Mouse (Mus musculus): ENCODE measurements around the gene Mb. TPM values are rescaled to one million over a fixed set of nuclear protein-coding genes. Genes with fewer than 3 reads are reported as not detected.

Gene Mb
- polyA plus RNA-seq, 1 experiment from 2014 or later: 0.37 TPM

DNA sequence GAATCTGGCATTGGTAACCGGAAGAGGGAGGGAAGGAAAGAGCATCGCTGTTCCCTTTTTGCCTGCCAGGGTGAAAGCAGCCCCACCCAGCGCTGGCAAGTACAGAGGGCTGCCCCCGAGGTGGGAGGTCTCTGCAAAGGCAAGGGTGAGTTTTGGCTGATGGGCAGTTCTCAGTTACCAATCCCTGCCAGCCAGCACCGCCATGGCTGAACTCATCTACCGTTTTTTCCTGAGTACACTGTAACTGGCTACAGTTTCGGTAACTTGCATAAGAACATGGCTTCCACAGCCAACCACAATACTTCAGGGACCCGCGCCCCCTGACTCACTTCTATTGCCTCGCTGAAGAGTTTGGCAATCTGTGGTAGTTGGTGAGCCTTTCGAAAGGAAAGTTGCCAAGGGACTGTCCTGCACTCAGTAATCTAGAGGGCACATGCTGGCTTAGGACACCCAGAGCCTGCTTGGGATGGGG, 29.5 kb upstream of the Mb start:
- H3K36me3 ChIP-seq (replicated peaks): no peaks in the 10 kb centered on the region
- 62% methylated on average over 11 of the region's 11 CpGs for WGBS (ENCODE audit: insufficient replicate concordance)
- no peaks in the 10 kb centered on the region; the same call in 1 of the 2 replicates for H3K4me1 ChIP-seq (replicated peaks)
- no peak overlapping the region for H3K4me3 ChIP-seq (replicated peaks)
- no peak overlapping the region for H3K4me2 ChIP-seq
- no peaks in the 10 kb centered on the region for H3K9me3 ChIP-seq (replicated peaks)
- H3K27ac ChIP-seq (replicated peaks): no peak overlapping the region
- ATAC-seq (ENCODE audit: insufficient read depth): no peak
- H3K27me3 ChIP-seq: no peaks in the 10 kb centered on the region
- no peak overlapping the region for H3K9ac ChIP-seq

DNA sequence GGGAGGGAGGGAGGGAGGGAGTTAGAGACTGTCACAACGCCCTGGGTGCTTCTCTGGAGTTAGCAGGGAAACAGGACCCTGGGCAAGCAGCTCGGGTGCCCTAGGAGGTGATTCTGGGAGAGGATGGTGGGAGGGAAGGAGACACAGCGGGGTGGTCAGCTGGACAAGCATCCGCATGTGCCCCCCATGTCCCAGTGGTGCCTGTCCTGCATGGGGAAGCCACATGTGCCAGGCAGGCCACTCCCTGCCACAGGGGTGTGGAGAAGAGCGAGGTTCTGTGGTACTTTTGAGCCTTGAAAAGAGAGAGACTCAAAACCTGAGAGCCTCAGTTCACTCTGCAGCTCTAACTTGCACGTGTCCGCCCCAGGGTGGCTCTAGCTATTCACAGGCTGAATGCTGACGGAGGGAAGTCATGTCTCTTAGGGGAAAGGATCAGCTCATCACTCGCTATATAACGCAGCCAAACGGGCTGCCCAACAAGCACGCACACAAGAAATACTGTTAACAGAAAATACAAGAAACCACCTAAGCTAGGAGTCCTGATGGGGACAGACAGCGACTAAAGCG, 28.9 kb upstream of the Mb start:
- Histone ChIP-seq H3K27me3 (no peaks in the 10 kb centered on the region), H3K27ac (replicated peaks) (no peak overlapping the region), H3K9ac (no peak overlapping the region), H3K36me3 (replicated peaks) (no peaks in the 10 kb centered on the region), H3K4me1 (replicated peaks) (no peaks in the 10 kb centered on the region; the same call in 1 of the 2 replicates), H3K4me2 (no peak overlapping the region), H3K4me3 (replicated peaks) (no peak overlapping the region), H3K9me3 (replicated peaks) (no peaks in the 10 kb centered on the region)
- 64% methylated on average over 14 of the region's 14 CpGs for WGBS (ENCODE audit: insufficient replicate concordance)
- no peak for ATAC-seq (ENCODE audit: insufficient read depth)

DNA sequence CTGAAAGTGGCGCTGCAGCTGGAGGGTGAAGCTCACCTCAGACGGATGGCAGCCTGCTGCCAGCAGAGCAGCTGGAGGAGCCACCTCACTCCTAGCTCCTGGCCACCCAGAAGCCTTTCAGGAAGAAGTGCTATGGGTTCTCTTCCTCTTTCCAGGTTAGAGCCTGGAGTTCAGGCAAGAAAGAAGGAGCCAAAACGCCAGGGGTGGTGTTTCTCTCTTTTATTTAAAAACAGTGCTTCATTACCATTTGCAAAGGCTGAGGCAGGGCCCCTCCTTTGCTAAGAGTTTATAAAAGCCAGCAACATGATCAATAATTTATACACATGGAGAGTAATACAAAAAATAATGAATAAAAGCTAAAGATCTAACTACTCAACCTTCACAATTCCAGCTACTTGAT, 28.3 kb upstream of the Mb start:
- Histone ChIP-seq H3K27ac (replicated peaks) (0 out of 2 replicates have a peak overlapping the region, but pooled peaks have one; percentile 14), H3K27me3 (no peaks in the 10 kb centered on the region), H3K36me3 (replicated peaks) (no peaks in the 10 kb centered on the region), H3K4me3 (replicated peaks) (no peak overlapping the region), H3K4me1 (replicated peaks) (no peaks in the 10 kb centered on the region; the same call in 1 of the 2 replicates), H3K9me3 (replicated peaks) (no peaks in the 10 kb centered on the region), H3K4me2 (no peak overlapping the region), H3K9ac (no peak overlapping the region)
- 46% methylated on average over 3 of the region's 3 CpGs for WGBS (ENCODE audit: insufficient replicate concordance)
- ATAC-seq (ENCODE audit: insufficient read depth): no peak

DNA sequence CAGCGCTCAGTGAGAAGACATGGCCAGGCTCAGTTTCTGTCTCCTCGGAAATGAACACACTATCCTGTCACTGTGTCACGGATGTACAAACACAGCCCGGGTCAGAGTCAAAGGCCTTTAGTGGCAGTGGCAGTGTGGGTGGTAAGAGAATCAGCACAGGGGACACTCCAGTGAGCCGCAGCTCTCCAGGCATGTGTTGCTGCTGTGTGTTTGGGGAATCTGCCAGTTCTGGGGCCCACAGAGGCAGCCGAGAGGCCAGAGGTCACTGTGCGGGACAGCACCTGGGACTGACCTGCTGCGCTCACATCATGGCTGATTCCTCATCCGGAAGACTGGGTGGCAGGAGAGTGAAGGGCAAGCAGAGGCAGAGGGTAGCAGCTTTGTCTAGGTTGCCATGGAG, 27.4 kb upstream of the Mb start:
- WGBS (ENCODE audit: insufficient replicate concordance): 61% methylated on average over 9 of the region's 9 CpGs
- Histone ChIP-seq H3K9ac (no peak overlapping the region), H3K4me3 (replicated peaks) (no peak overlapping the region), H3K4me2 (no peak overlapping the region), H3K27ac (replicated peaks) (peak overlapping the region; percentile 15; the same call in 1 of the 2 replicates), H3K9me3 (replicated peaks) (no peaks in the 10 kb centered on the region), H3K27me3 (no peaks in the 10 kb centered on the region), H3K36me3 (replicated peaks) (no peaks in the 10 kb centered on the region), H3K4me1 (replicated peaks) (no peaks in the 10 kb centered on the region; the same call in 1 of the 2 replicates)
- peak; percentile 81 for ATAC-seq (ENCODE audit: insufficient read depth)

DNA sequence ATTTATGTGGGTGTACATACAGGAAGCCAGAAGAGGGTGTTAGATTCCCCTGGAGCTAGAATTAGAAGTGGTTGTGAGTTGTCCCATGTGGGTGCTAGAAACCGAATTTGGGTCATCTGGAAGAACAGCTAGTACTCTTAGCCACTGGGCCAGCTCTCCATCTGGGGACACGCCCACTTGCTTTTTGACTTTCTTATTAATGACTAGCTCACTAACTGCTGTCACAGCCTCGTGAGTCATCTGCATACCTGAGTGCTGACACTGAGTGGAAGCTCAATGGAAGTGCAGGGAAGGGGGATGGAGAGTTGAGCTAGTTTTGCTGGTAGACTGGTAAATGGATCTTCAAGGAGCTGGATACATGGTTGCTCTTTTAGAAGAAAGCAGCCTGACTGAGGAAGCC, 26.1 kb upstream of the Mb start:
- 40% methylated on average over 3 of the region's 3 CpGs for WGBS (ENCODE audit: insufficient replicate concordance)
- no peak for ATAC-seq (ENCODE audit: insufficient read depth)
- peaks cover 11% of the 10 kb centered on the region for H3K4me1 ChIP-seq (replicated peaks)
- no peak overlapping the region for H3K4me3 ChIP-seq (replicated peaks)
- H3K4me2 ChIP-seq: no peak overlapping the region
- H3K9me3 ChIP-seq (replicated peaks): no peaks in the 10 kb centered on the region
- H3K9ac ChIP-seq: no peak overlapping the region
- no peak overlapping the region for H3K27ac ChIP-seq (replicated peaks)
- no peaks in the 10 kb centered on the region; the same call in 1 of the 2 replicates for H3K27me3 ChIP-seq
- H3K36me3 ChIP-seq (replicated peaks): no peaks in the 10 kb centered on the region

DNA sequence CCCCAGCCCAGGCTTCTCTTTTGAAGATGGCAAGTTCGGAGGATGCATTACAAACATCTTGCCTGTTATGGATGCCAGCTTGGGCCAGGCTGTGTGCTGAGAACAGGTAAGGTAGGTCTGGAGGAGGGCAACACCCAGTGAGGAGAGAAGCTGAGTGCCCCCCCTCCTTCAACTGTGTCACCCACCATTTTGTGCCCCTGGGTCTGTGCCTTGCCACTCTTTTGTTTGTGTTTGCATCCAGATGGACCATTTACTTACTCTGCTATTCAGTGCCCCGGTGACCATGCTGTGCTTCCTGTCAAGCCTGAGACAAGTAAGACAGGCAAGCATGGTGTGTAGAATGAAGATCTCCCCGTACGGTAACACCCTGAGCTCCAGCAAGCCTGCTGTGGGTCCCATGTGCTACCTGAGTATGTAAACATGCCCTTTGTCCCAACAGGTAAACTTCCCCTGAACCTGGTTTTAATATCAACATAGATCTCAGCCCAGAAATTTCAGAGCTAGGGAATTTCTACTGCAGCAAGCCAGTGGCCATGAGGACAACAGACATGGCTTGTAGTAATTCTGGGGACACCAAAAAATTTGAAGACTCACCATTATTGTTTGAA, 22.2 kb upstream of the Mb start:
- Histone ChIP-seq H3K4me1 (replicated peaks) (peaks cover 14% of the 10 kb centered on the region), H3K36me3 (replicated peaks) (no peaks in the 10 kb centered on the region), H3K9ac (no peak overlapping the region), H3K4me3 (replicated peaks) (no peak overlapping the region), H3K9me3 (replicated peaks) (no peaks in the 10 kb centered on the region), H3K27me3 (no peaks in the 10 kb centered on the region; the same call in 1 of the 2 replicates), H3K4me2 (no peak overlapping the region), H3K27ac (replicated peaks) (0 out of 2 replicates have a peak overlapping the region, but pooled peaks have one; percentile 2)
- no peak for ATAC-seq (ENCODE audit: insufficient read depth)
- WGBS (ENCODE audit: insufficient replicate concordance): 62% methylated on average over 4 of the region's 4 CpGs

DNA sequence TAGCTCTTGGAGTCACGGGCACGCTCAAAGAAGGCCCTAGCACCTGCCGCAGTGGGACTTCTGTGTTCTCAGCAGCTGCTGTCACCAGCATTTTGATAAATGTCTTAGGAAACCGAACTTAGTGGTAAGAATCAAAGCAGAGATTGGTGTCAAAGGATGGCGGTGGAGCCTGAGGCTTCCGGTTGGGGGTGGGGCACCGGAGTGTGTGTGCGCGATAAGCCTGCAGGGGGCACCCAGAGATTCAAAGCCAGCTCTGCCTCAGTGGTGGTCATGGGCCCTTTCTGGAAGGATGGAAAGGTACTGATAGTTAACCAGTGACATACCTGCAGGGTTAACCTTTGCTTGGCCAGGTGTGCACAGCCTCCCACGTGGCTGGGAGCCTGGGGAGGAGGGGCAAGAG, 21.0 kb upstream of the Mb start:
- H3K4me1 ChIP-seq (replicated peaks): peaks cover 14% of the 10 kb centered on the region
- no peak overlapping the region for H3K4me3 ChIP-seq (replicated peaks)
- H3K9ac ChIP-seq: no peak overlapping the region
- 0 out of 2 replicates have a peak overlapping the region, but pooled peaks have one; percentile 2 for H3K4me2 ChIP-seq
- H3K27me3 ChIP-seq: no peaks in the 10 kb centered on the region; the same call in 1 of the 2 replicates
- no peaks in the 10 kb centered on the region for H3K9me3 ChIP-seq (replicated peaks)
- ATAC-seq (ENCODE audit: insufficient read depth): no peak
- H3K36me3 ChIP-seq (replicated peaks): no peaks in the 10 kb centered on the region
- 4% methylated on average over 10 of the region's 10 CpGs for WGBS (ENCODE audit: insufficient replicate concordance)
- no peak overlapping the region for H3K27ac ChIP-seq (replicated peaks)

DNA sequence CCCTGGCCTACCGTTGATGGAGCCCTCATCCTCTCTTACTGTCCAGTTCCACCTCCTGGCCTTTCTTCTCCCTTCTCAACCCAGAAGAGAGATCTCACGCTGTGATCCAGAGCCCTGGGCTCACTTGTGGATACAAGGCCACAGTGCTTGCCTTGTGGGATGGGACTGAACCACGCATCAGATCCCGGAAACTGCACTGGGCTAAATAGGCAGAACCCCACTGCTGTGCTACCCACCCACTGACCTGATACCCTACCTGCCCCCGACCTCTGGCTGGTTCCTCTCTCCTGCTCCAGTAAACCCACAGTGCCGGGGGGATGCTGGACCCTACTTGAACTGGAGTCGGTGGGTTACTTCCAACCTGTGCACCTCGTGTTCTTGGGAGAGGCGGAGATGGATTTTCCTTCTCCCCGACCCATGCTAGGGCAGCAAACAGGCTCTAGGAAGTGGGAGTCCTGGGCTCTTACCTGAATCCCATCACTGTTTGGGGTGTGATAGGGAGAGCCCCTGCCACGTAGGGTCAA, 20.3 kb upstream of the Mb start:
- no peak for ATAC-seq (ENCODE audit: insufficient read depth)
- H3K36me3 ChIP-seq (replicated peaks): no peaks in the 10 kb centered on the region
- H3K9me3 ChIP-seq (replicated peaks): no peaks in the 10 kb centered on the region
- no peak overlapping the region for H3K9ac ChIP-seq
- no peak overlapping the region for H3K4me3 ChIP-seq (replicated peaks)
- H3K27ac ChIP-seq (replicated peaks): no peak overlapping the region
- peaks cover 14% of the 10 kb centered on the region for H3K4me1 ChIP-seq (replicated peaks)
- 62% methylated on average over 11 of the region's 11 CpGs for WGBS (ENCODE audit: insufficient replicate concordance)
- H3K27me3 ChIP-seq: no peaks in the 10 kb centered on the region; the same call in 1 of the 2 replicates
- H3K4me2 ChIP-seq: no peak overlapping the region

DNA sequence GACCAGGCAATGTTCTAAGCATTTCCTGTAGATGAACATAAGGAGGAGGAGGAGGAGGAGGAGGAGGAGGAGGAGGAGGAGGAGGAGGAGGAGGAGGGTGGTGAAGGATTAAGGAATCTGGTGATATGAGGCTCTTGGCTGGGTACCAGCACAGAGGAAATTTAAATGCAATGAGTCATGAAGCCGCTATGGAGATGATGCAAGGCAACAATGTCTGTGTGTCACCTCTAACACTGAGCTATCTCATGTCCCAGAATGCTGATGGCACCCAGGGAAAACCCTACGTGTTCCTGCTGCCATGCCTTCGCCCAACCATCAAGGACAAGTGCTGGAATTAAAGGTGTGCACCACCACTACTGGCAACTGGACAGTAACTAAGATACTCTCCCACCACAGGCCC, 18.5 kb upstream of the Mb start:
- no peak overlapping the region for H3K27ac ChIP-seq (replicated peaks)
- no peak overlapping the region for H3K4me3 ChIP-seq (replicated peaks)
- no peaks in the 10 kb centered on the region; the same call in 1 of the 2 replicates for H3K27me3 ChIP-seq
- H3K36me3 ChIP-seq (replicated peaks): no peaks in the 10 kb centered on the region
- ATAC-seq (ENCODE audit: insufficient read depth): no peak
- no peak overlapping the region for H3K4me2 ChIP-seq
- H3K9me3 ChIP-seq (replicated peaks): no peaks in the 10 kb centered on the region
- H3K9ac ChIP-seq: no peak overlapping the region
- H3K4me1 ChIP-seq (replicated peaks): peaks cover 14% of the 10 kb centered on the region
- WGBS (ENCODE audit: insufficient replicate concordance): 39% methylated on average over 3 of the region's 3 CpGs

DNA sequence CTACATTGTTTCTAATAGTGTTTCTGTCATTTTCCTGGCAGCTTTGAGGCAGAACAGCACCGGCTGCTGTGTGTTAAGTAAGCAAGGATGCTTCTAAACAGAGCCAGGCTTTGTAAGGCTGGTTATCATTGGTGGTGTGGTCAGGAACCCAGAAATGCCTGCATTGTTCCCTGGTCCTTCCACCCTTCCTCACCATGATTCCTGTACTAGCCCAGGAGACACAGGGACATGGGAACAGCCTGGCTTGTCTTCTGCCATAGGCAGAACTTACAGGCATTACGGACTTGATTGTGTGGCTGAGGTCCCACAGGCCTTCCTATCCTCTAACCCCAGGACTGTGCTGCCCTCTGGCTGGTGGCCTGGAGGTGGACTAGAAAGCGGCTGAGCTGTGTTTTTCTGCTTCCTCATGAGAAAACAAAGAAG, 18.0 kb upstream of the Mb start:
- ATAC-seq (ENCODE audit: insufficient read depth): no peak
- Histone ChIP-seq H3K9ac (no peak overlapping the region), H3K4me2 (no peak overlapping the region), H3K27me3 (no peaks in the 10 kb centered on the region; the same call in 1 of the 2 replicates), H3K4me3 (replicated peaks) (no peak overlapping the region), H3K27ac (replicated peaks) (no peak overlapping the region), H3K4me1 (replicated peaks) (peaks cover 14% of the 10 kb centered on the region), H3K36me3 (replicated peaks) (no peaks in the 10 kb centered on the region), H3K9me3 (replicated peaks) (no peaks in the 10 kb centered on the region)
- 54% methylated on average over 3 of the region's 3 CpGs for WGBS (ENCODE audit: insufficient replicate concordance)

DNA sequence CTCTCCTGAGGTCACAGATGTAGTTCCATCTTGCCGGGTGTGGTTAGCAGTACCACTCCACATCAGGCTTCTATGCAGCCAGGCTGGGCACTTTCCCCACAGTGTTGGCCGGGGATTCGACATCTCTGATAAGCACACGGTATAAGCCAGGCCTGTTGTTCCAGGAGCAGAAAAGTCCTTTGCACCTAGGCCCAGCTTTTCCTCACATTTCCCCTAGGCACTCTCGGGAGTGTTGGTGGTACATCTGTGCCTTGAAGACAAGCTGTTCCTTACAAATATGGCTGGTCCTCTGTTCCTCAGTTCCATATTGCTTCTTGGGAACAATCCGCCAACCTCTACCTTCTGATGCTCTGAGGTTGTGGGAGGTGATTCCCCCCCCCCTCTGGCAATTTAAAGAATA, 15.8 kb upstream of the Mb start:
- H3K27ac ChIP-seq (replicated peaks): no peak overlapping the region
- no peak for ATAC-seq (ENCODE audit: insufficient read depth)
- no peaks in the 10 kb centered on the region for H3K36me3 ChIP-seq (replicated peaks)
- peaks cover under 1% of the 10 kb centered on the region for H3K4me1 ChIP-seq (replicated peaks)
- WGBS (ENCODE audit: insufficient replicate concordance): 58% methylated on average over 6 of the region's 6 CpGs
- no peak overlapping the region for H3K9ac ChIP-seq
- H3K27me3 ChIP-seq: no peaks in the 10 kb centered on the region
- no peak overlapping the region for H3K4me2 ChIP-seq
- H3K4me3 ChIP-seq (replicated peaks): no peak overlapping the region
- H3K9me3 ChIP-seq (replicated peaks): no peaks in the 10 kb centered on the region
